Mouse (Mus musculus): ENCODE measurements around the gene Hddc3. TPM values are rescaled to one million over a fixed set of nuclear protein-coding genes. Genes with fewer than 3 reads are reported as not detected.

Hddc3 gene
- 7.6 TPM for polyA plus RNA-seq (2017; shearing (Covaris generic))

GRCm38 (mm10) chr7:80342858-80343257 lies at the start of gene Hddc3:
Gene Hddc3 (plus strand): TSS chr7:80343104.

GRCm38 (mm10) chr7:80294062-80294763 lies 48.7 kb upstream of the Hddc3 start, which contains the start of gene Prc1:
Gene Prc1 (plus strand): TSS chr7:80294450.

GRCm38 (mm10) chr7:80324043-80324815 lies 18.7 kb upstream of the Hddc3 start, which contains the start of gene Rccd1:
Gene Rccd1 (minus strand): TSS chr7:80324454.

GRCm38 (mm10) chr7:80340793-80341192 lies 2.1 kb upstream of the Hddc3 start, which contains the start of gene Unc45a:
Gene Unc45a (minus strand): TSS chr7:80341005.

GRCm38 (mm10) chr7:80371041-80371751 lies 28.3 kb downstream of the Hddc3 start, which contains the start of gene Man2a2:
Gene Man2a2 (minus strand): TSS chr7:80371375.

GRCm38 (mm10) chr7:80387633-80388543 lies 45.0 kb downstream of the Hddc3 start, which contains the start of gene Fes:
Gene Fes (minus strand): TSS chr7:80387946.

Other genes starting within 250 kb of the Hddc3 start
- 72.5 TPM for gene Idh2, start 227.7 kb upstream of the Hddc3 start, polyA plus RNA-seq (2017; shearing (Covaris generic))
- 22.8 TPM for gene Sema4b, start 156.3 kb upstream of the Hddc3 start, polyA plus RNA-seq (2017; shearing (Covaris generic))
- 150 TPM for gene Cib1, start 110.3 kb upstream of the Hddc3 start, polyA plus RNA-seq (2017; shearing (Covaris generic))
- gene Gdpgp1, start 110.2 kb upstream of the Hddc3 start, polyA plus RNA-seq (2017; shearing (Covaris generic)) = 9.4 TPM
- gene Ttll13, start 96.7 kb upstream of the Hddc3 start, polyA plus RNA-seq (2017; shearing (Covaris generic)) = 0.16 TPM
- 62.5 TPM for gene Ngrn, start 81.9 kb upstream of the Hddc3 start, polyA plus RNA-seq (2017; shearing (Covaris generic))
- 48.4 TPM for gene Vps33b, start 73.5 kb upstream of the Hddc3 start, polyA plus RNA-seq (2017; shearing (Covaris generic))
- gene Prc1, start 48.7 kb upstream of the Hddc3 start, polyA plus RNA-seq (2017; shearing (Covaris generic)) = 8.3 TPM
- 29.8 TPM for gene Rccd1, start 18.6 kb upstream of the Hddc3 start, polyA plus RNA-seq (2017; shearing (Covaris generic))
- gene Unc45a, start 2.1 kb upstream of the Hddc3 start, polyA plus RNA-seq (2017; shearing (Covaris generic)) = 79.8 TPM
- gene Man2a2, start 28.3 kb downstream of the Hddc3 start, polyA plus RNA-seq (2017; shearing (Covaris generic)) = 41.7 TPM
- gene Fes, start 44.8 kb downstream of the Hddc3 start, polyA plus RNA-seq (2017; shearing (Covaris generic)) = 1.2 TPM
- 64.2 TPM for gene Furin, start 62.3 kb downstream of the Hddc3 start, polyA plus RNA-seq (2017; shearing (Covaris generic))
- 6.6 TPM for gene Blm, start 192.0 kb downstream of the Hddc3 start, polyA plus RNA-seq (2017; shearing (Covaris generic))